Mouse (Mus musculus) kidney, adult 2 months (tissue): ENCODE results near the gene Dhx34. TPM values are rescaled to one million over a fixed set of nuclear protein-coding genes. Genes with fewer than 3 reads are reported as not detected.

Experiments
- DNase-seq: peaks from one replicate; pipeline ENCODE4 v3.0.0; 2021
- H3K27ac ChIP-seq: fragments of 200-500 bp; 2 replicates; pipeline ENCODE4 v1.5.1; 2012; ENCODE audit warnings: low read depth, low read length, control low read depth, inconsistent platforms; ENCODE audit not compliant: insufficient read depth
- H3K27me3 ChIP-seq: fragments of 200-500 bp; replicated peaks from 2 replicates; pipeline ENCODE4 v1.6.1; 2012; ENCODE audit warnings: mild to moderate bottlenecking, moderate library complexity, low read length, inconsistent platforms; ENCODE audit not compliant: control insufficient read depth, insufficient read depth
- H3K36me3 ChIP-seq: fragments of 200-500 bp; 2 replicates; pipeline ENCODE4 v1.6.1; 2012; ENCODE audit warnings: mild to moderate bottlenecking, moderate library complexity, low read length, inconsistent platforms; ENCODE audit not compliant: control insufficient read depth, insufficient read depth
- H3K4me1 ChIP-seq: fragments of 200-500 bp; 2 replicates; pipeline ENCODE4 v1.6.1; 2011; ENCODE audit warnings: low read length; ENCODE audit not compliant: control insufficient read depth, insufficient read depth
- H3K4me3 ChIP-seq: fragments of 200-500 bp; 2 replicates; pipeline ENCODE4 v1.5.1; 2011; ENCODE audit warnings: mild to moderate bottlenecking, low read depth, low read length, control low read depth; ENCODE audit not compliant: insufficient read depth
- CTCF ChIP-seq: fragments of 200-500 bp; conservative IDR thresholded peaks from 2 replicates; pipeline ENCODE4 v1.5.1; 2011; ENCODE audit warnings: low read depth, mild to moderate bottlenecking, control low read depth, low read length, moderate library complexity, mixed read lengths; ENCODE audit not compliant: insufficient read depth, insufficient read length
- POLR2A ChIP-seq: fragments of 200-500 bp; IDR thresholded peaks from one replicate; pipeline ENCODE4 v1.6.1; 2011; ENCODE audit warnings: low read depth, low read length, control low read depth
- WGBS: fragments of 180-500 bp; shearing (Covaris S2); methylation state at CpG from one replicate; pipeline ENCODE4 v1.1.7; 2018; 5-methylcytosine and 5-hydroxymethylcytosine counted together
- polyA plus RNA-seq: library from polyadenylated mRNA; depleted of rRNA; stranded (reverse); fragments of >200 nt; gene quantifications from 2 replicates; pipeline ENCODE4 v1.2.3, GENCODE M21; 2012; rRNA removed

Gene Dhx34
- polyA plus RNA-seq, 1 experiment: 22.7 TPM

GRCm38 (mm10) chr7:16150191-16151145 is 71.4 kb downstream of the Dhx34 start:
- no peaks in the 10 kb centered on the region for H3K27me3 ChIP-seq
- no peaks in the 10 kb centered on the region for H3K36me3 ChIP-seq
- H3K4me1 ChIP-seq: no peaks in the 10 kb centered on the region
- H3K4me3 ChIP-seq: no peak overlapping the region
- no peak overlapping the region for H3K27ac ChIP-seq
- no peak for DNase-seq
- TF ChIP-seq POLR2A (no peak), CTCF (no peak)
- 69% methylated on average over 9 of the region's 9 CpGs for WGBS

GRCm38 (mm10) chr7:16149241-16149640 is 72.6 kb downstream of the Dhx34 start:
- Histone ChIP-seq H3K4me1 (no peaks in the 10 kb centered on the region), H3K36me3 (no peaks in the 10 kb centered on the region), H3K4me3 (no peak overlapping the region), H3K27ac (no peak overlapping the region), H3K27me3 (no peaks in the 10 kb centered on the region)
- WGBS: 57% methylated on average over 5 of the region's 5 CpGs
- DNase-seq: no peak
- TF ChIP-seq CTCF: no peak
- no peak for TF ChIP-seq POLR2A

GRCm38 (mm10) chr7:16147643-16148042 is 74.2 kb downstream of the Dhx34 start:
- H3K27ac ChIP-seq: no peak overlapping the region
- no peak overlapping the region for H3K4me3 ChIP-seq
- TF ChIP-seq POLR2A (no peak), CTCF (no peak)
- no peaks in the 10 kb centered on the region for H3K27me3 ChIP-seq
- DNase-seq: peak; percentile 43
- no peaks in the 10 kb centered on the region for H3K4me1 ChIP-seq
- WGBS: 12% methylated on average over 15 of the region's 15 CpGs
- no peaks in the 10 kb centered on the region for H3K36me3 ChIP-seq

Other genes with a start within 250 kb of the Dhx34 start
- gene Bicra, start 174.1 kb downstream of the Dhx34 start, polyA plus RNA-seq: 7.9 and 8.6 TPM in 2 replicates
- gene Zfp541, start 160.2 kb downstream of the Dhx34 start, polyA plus RNA-seq: 0.03 TPM in 1 of 2 replicates, not detected in the other
- gene Napa, start 123.6 kb downstream of the Dhx34 start, polyA plus RNA-seq: 177 and 207 TPM in 2 replicates
- 28.7 and 32.5 TPM in 2 replicates for gene Kptn, start 102.1 kb downstream of the Dhx34 start, polyA plus RNA-seq
- gene Slc8a2, start 92.2 kb downstream of the Dhx34 start, polyA plus RNA-seq: 0.33 and 0.38 TPM in 2 replicates
- 3.8 and 6.6 TPM in 2 replicates for gene Meis3, start 46.9 kb downstream of the Dhx34 start, polyA plus RNA-seq
- gene C5ar2, start 22.1 kb upstream of the Dhx34 start, polyA plus RNA-seq: 0.34 and 0.39 TPM in 2 replicates
- 3.4 and 4.2 TPM in 2 replicates for gene C5ar1, start 37.5 kb upstream of the Dhx34 start, polyA plus RNA-seq
- 23.1 and 30.7 TPM in 2 replicates for gene Inafm1, start 51.6 kb upstream of the Dhx34 start, polyA plus RNA-seq
- gene Ccdc9, start 64.8 kb upstream of the Dhx34 start, polyA plus RNA-seq: 23.3 and 24.3 TPM in 2 replicates
- gene Bbc3, start 86.4 kb upstream of the Dhx34 start, polyA plus RNA-seq: 5.1 and 5.2 TPM in 2 replicates
- 23.0 and 29.2 TPM in 2 replicates for gene Sae1, start 165.8 kb upstream of the Dhx34 start, polyA plus RNA-seq
- gene Zc3h4, start 178.9 kb upstream of the Dhx34 start, polyA plus RNA-seq: 23.9 and 25.9 TPM in 2 replicates
- 112 and 125 TPM in 2 replicates for gene Tmem160, start 230.7 kb upstream of the Dhx34 start, polyA plus RNA-seq